Mouse (Mus musculus): ENCODE data around the gene Slc16a12. TPM values are rescaled to one million over a fixed set of nuclear protein-coding genes. Genes with fewer than 3 reads are reported as not detected.
"Not testable (repeated sequence)": the region's sequence is repeated elsewhere in the genome, so short reads cannot be mapped to it uniquely, and the experiment has no call there.

Slc16a12 gene
- 1 to 10 TPM in 2 of 4 experiments, under 1 TPM in 2; 0.32 to 2.4 (median 0.88) TPM for total RNA-seq (2022)

DNA sequence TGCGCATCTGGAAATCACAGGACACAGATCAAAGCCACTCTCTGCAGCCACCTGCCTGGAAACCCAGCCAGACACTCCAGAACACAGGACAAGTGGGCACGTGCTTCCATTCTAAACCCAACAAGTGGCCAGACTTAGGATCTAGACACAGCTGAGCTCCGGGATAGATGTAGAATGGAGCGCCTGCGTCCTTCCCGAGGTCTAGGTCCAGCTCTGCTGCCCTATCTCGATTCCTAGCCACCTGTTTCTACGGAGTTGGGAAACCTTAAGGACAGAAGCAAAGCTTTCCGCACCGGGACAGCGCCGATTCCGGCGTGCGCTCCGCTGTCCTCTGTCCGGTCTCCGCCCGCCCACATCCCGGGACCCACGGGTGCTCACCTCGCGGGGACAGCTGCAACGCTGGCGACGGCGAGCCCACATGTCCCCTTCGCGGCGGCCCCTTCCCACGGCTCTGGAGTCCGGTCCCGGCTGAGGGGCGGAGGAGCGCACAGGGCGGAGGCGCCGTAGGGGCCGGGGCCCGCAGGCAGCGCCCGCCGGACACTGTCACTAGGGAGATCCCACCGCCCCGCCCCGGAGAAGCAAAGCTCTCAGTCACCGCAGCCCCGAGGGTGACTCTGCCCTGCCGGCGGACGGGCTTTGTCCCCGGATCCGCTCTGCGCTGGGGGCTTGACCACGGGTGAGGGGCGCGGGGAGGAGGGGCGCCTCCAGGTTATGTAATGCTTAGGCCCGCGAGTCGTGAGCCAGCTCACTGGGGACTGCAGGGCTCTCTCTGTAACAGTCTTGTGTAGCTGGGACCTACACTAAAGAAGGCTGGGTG, at the start of gene Slc16a12:
Gene Slc16a12 (minus strand): TSS at position 602 of the 817 bp plus-strand sequence.
- DNase-seq: no peak

DNA sequence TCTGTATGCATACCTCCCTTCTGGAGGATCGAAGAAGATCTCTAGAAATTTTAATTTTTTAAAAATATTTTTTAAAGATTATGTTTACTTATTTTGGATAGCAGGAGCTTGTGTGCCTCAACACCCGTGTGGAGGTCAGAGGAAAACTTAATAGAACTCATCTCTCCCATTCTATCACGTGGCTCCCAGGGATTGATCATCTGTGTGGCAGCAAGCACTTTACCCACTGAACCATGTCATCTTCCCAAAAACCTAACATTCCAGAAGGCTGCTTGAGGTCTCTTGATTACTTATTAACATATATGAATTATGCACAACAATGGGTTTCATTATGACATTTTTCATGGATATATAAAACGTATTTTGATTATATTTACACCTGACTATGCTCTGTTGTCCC, 49.3 kb upstream of the Slc16a12 start:
- no peak for DNase-seq

GRCm38 (mm10) chr19:34782491-34782890, 35.4 kb upstream of the Slc16a12 start:
- DNase-seq: no peak

- no peak for DNase-seq
Measured at GRCm38 (mm10) chr19:34778993-34779392, 31.9 kb upstream of the Slc16a12 start.

DNA sequence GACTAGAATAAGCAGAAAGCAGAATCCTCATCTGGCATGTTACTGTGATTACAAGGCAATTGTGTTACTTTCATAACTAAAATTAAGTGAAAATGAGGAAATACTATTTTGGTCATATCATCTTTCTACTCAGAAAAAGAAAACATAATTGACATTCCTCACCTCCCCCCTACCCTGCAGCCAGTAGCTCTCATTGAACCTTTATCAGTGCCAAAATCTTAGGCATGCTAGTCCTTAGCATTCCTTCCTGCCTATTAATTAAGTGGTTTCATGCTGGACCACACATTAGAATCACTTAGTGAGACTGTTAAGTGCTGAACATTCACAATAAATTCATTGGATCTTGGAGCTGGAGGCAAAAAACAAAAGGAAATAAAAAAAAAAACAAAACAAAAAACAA, 31.0 kb upstream of the Slc16a12 start:
- no peak for DNase-seq

GRCm38 (mm10) chr19:34772775-34773174, 25.7 kb upstream of the Slc16a12 start:
- DNase-seq: peak; percentile 19

GRCm38 (mm10) chr19:34770764-34771163, 23.7 kb upstream of the Slc16a12 start:
- no peak for DNase-seq

DNA sequence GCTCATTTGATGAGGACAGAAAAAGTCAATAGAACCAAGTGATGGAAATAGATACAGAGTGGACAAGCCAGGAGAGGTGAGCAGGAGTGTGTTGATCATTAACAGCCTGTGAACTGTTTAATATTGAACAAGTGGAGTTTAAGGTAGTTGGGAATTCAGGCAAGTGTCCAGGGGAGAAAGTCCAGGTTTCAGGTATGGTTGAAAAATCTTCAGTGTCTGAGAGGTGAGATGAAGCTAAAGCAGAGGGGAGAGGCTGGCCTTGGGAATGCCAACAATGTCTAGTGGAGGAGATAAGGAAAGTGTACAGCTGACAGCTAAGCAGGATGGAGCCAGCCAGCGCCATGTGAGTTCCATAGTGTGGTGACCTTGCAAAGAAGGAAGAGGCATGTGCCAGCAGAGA, 11.7 kb upstream of the Slc16a12 start:
- no peak for DNase-seq

GRCm38 (mm10) chr19:34756561-34757240, 9.6 kb upstream of the Slc16a12 start:
- DNase-seq: no peak

DNA sequence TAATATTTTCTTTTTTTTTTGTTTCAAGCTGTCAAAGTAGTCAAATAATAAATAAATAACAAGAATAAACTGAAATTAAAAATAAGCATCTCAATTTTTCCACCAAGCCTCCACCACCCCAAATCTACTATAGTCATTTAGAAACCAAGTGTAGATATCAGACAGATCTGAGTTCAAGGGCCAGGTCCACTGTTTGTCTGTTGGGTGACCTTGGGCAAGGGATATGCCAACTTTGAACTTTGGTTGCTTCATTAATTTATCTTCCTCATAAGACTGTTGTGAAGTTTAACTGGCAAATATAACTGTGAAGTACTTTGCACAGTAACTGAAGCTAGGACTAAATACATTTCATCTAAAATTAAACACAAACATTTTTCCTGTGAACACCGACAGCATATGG, 8.6 kb upstream of the Slc16a12 start:
- no peak for DNase-seq

DNA sequence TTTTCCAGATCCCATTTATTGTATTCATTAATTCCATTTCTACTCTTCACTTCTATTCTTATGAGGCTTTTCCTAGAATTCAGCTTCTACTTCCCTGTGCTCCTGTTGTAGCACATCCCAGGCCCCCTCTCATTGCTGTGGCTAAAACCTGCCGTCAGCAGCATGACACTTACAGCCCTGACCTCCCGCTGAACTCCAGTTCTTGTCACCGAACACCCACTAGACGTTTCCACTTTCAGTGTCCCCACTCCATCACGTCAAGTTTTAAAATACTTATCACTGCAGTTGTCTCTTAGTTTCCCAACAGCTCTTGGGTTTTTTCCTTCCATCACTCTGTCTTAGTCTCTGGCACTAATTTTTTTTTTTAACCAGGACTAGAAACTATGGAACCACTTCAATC, 6.2 kb upstream of the Slc16a12 start:
- DNase-seq: no peak

DNA sequence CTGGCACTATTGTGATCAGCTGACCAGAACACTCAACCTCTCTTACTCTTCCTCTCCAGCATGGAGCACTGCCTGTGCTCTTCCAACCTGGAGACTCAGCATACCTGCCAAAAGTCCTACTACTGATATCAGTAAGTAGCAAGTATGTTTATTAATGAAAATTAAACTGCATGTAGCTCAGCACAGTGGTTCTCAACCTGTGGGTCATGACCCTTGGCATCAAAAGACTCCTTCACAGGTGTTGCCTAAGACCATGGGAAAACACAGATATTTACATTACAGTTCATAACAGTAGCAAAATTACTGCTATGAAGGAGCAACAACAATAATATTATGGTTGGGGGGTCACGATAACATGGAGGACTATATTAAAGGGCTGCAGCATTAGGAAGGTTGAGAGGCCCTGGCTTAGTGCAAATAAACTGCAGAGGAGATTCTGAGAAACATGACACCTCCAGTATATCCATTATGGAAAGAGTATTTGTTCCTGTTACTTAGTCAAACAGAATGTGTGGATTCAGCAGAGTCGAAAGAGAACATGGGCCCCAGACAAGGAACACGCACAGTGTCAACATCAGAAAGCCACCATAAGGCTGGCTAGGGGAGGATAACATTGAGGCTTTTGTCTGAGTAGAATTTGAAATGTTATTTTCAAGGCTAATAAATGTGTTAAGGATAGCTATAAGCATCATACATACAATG, 5.5 kb upstream of the Slc16a12 start:
- no peak for DNase-seq

DNA sequence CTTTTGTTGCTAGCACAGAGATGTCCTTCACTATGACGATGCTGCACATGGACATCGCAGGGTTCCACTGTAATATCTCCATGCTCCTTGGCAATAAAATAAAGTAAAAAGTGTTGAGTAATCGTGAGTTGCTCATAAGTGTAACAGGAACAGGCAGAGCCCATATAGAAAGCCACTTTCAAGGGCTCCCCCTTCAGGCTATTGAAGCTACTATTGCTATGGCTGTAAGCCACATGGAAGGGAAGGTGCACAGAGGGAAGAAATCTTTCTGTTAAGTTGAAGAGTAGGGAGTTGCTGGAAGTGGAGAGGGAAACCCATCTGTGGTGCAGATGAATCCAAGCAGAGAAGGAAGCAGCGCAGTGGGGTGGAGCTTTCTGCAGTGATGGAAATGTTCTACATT, 4.1 kb upstream of the Slc16a12 start:
- DNase-seq: no peak

- no peak for DNase-seq
Measured at GRCm38 (mm10) chr19:34748992-34749391, 1.9 kb upstream of the Slc16a12 start.

- not testable (repeated sequence) for DNase-seq
Measured at GRCm38 (mm10) chr19:34747969-34748368, 880 bp upstream of the Slc16a12 start.

DNA sequence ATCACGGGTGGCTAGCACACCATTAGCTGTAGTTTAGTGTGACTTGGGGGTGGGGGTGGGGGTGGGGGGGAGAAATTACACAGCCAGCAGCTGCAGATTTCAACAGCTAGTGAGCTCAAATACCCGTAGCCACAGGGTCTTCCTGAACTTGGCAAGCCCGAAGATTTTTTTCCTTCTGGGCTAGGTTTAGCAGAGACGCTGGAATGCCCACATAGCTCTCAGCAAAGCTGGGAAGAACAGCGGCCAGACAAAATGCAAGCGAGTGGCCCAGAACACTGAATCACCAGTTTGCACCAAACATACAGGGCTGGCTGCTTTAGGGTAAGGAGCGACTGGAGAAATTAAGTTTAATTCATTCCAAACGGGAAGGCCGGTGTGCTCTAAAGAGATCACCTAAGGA, 888 bp downstream of the Slc16a12 start:
- no peak for DNase-seq

DNA sequence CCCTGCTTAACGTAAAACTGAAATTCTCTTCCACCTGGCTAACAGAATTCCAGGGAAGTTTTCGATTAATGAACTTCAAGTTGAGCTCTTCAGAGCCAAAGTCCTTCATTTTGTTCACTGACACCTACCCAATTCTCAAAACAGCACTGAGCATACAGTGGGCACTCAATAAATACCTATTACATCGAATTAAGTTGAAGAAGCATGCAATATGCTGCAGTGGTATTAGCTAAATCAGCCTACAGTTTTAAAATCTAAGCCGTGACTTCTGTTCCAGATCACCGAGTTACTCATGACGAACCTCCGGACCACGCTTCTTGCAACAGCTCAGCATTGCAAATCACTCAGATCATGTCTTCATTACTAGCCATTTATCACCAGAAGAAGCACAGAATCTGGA, 2.1 kb downstream of the Slc16a12 start:
- no peak for DNase-seq

DNA sequence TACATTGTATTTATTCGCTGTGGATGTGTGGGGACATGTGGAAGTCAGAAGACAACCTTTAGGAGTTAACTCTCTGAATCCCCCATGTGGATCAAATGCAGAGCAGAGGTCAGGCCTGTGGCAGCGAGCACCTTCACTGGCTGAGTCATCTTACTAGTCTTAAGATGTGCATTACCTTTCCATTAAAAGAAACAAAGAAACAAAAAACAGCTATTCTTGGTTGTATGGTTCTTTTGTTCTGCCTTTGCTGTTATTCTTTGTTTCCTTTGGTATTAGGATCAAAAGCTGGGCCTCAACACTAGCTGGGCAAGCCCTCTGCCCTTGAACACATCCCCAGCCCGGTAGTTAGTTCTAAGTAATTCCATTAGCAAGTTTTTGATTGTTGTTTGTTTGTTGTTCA, 9.2 kb downstream of the Slc16a12 start:
- DNase-seq: no peak

DNA sequence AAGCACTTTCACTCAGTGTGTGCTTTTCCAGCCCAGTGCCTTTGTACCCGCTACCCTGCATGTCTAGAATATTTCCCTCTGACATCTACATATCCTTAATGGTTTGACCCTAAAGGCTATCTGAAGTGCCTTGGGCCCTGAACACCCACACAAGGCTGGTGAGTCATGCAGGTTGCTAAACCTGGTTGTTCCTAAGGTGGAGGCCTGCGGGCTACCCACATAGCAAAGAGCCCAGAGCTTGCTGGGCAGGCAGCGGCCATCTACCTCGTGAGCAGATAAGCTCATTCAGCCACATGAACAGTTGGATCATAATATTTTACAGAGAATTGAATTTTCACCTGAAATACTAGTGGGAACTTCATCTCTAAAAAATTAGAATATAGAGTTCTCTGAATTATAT, 11.2 kb downstream of the Slc16a12 start:
- no peak for DNase-seq

DNA sequence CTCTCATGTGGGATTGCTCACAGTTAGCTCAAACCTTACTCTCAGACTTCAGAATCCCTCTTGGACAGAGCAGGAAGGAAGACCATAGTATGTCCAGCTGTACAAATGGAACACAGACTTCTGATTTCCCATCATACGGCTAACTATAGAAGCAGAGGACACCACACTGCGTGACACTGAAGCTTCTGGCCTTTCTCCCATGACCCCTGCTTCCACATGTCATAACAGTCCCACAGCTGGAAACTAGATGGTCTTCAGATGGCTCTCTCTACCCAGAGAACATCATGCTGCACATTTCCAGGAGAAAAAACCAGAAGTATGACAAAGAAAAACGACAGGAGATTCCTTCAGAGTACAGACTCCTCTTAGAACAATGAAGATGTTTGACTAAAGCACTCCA, 14.1 kb downstream of the Slc16a12 start:
- no peak for DNase-seq

- DNase-seq: no peak
Measured at GRCm38 (mm10) chr19:34731356-34731755, 15.7 kb downstream of the Slc16a12 start.

- DNase-seq: no peak
Measured at GRCm38 (mm10) chr19:34730584-34730983, 16.5 kb downstream of the Slc16a12 start.

- no peak for DNase-seq
Measured at GRCm38 (mm10) chr19:34729505-34729904, 17.6 kb downstream of the Slc16a12 start.

Measured in adrenal gland, adult 8-10 months (tissue).